Mouse (Mus musculus) MEL (cell line): Measurements from ENCODE around the gene Trip11.

Experiments used
- CTCF ChIP-seq, 3 experiments: IDR thresholded peaks in 2 of 3; conservative IDR thresholded peaks in 1 of 3; 2 replicates each; pipeline ENCODE4 v1.5.1; 2011 to 2012; ENCODE audit warnings: low read length in 3 of 3, low read depth in 2 of 3, mild to moderate bottlenecking in 2 of 3, improper control_type of control experiment in 1 of 3, inconsistent platforms in 1 of 3, mixed read lengths in 1 of 3, moderate library complexity in 1 of 3; ENCODE audit not compliant: control insufficient read depth in 1 of 3, insufficient read depth in 1 of 3, poor library complexity in 1 of 3, severe bottlenecking in 1 of 3
- ELF1 ChIP-seq: IDR thresholded peaks from 2 replicates; pipeline ENCODE4 v1.6.1; 2014; ENCODE audit warnings: low read depth, mild to moderate bottlenecking, inconsistent platforms, low read length, improper control_type of control experiment, moderate library complexity
- ETS1 ChIP-seq: IDR thresholded peaks from 2 replicates; pipeline ENCODE4 v1.6.1; 2012; ENCODE audit warnings: low read depth, mild to moderate bottlenecking, inconsistent platforms, low read length, improper control_type of control experiment, moderate library complexity
- KAT2A ChIP-seq: conservative IDR thresholded peaks from 2 replicates; pipeline ENCODE4 v1.6.1; 2012; ENCODE audit warnings: low read depth, low read length, improper control_type of control experiment, inconsistent platforms
- MAX ChIP-seq: IDR thresholded peaks from 2 replicates; pipeline ENCODE4 v1.6.1; 2011; ENCODE audit warnings: low read length, improper control_type of control experiment
- MXI1 ChIP-seq: IDR thresholded peaks from 2 replicates; pipeline ENCODE4 v1.6.1; 2011; ENCODE audit warnings: mild to moderate bottlenecking, low read depth, low read length, improper control_type of control experiment
- POLR2A ChIP-seq, 2 experiments: IDR thresholded peaks; 2 replicates each; pipeline ENCODE4 v1.6.1; 2011 to 2012; ENCODE audit warnings: low read length in 2 of 2, mild to moderate bottlenecking in 2 of 2, control low read depth in 1 of 2, improper control_type of control experiment in 1 of 2, low read depth in 1 of 2, moderate library complexity in 1 of 2; ENCODE audit not compliant: control insufficient read depth in 1 of 2, insufficient read depth in 1 of 2, poor library complexity in 1 of 2
- POLR2AphosphoS2 ChIP-seq: IDR thresholded peaks from 2 replicates; pipeline ENCODE4 v1.6.1; 2011; ENCODE audit warnings: low read length, improper control_type of control experiment
- POLR2AphosphoS5 ChIP-seq: IDR thresholded peaks from 2 replicates; pipeline ENCODE4 v1.6.1; 2012; ENCODE audit warnings: low read depth, borderline replicate concordance, mild to moderate bottlenecking, inconsistent platforms, low read length, moderate library complexity, mixed read lengths
- SIN3A ChIP-seq: IDR thresholded peaks from 2 replicates; pipeline ENCODE4 v1.6.1; 2012; ENCODE audit warnings: low read length, improper control_type of control experiment, inconsistent platforms
- USF1 ChIP-seq: IDR thresholded peaks from 2 replicates; pipeline ENCODE4 v1.6.1; 2014; ENCODE audit warnings: low read depth, mild to moderate bottlenecking, inconsistent platforms, low read length, improper control_type of control experiment, moderate library complexity
- ZMIZ1 ChIP-seq: IDR thresholded peaks from 2 replicates; pipeline ENCODE4 v1.6.1; 2012; ENCODE audit warnings: low read depth, mild to moderate bottlenecking, inconsistent platforms, low read length, improper control_type of control experiment, moderate library complexity

DNA sequence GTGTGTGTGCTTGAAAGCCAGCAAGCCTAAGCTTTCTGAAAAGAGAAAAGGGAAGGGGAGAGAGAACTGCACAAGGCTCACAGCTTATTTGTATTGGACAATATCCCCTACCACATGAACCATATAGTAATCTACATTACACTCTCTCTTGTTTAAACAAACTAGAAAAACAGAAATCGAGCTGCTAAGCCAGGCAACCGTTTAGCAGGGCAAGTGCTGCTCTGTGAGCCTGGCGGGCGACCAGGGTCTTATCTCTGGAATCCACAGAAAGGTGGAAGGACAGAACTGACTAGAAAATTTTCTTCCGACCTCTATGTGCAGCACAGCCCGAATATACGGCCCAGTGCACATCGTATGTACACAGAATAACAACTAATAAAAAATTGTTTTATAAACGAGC, 61.8 kb downstream of the Trip11 start:
- TF ChIP-seq KAT2A (no peak), POLR2AphosphoS5 (no peak), SIN3A (no peak), POLR2A (IDR thresholded peaks at IDR 0.05; ENCODE audit: control insufficient read depth in 1 of 2, insufficient read depth in 1 of 2, low read depth in 1 of 2, low read length in 2 of 2, poor library complexity in 1 of 2) (no peak), ZMIZ1 (no peak), POLR2AphosphoS2 (no peak), CTCF (IDR thresholded peaks at IDR 0.05 in 2 of 3, conservative IDR thresholded peaks at IDR 0.05 in 1 of 3; ENCODE audit: control insufficient read depth in 1 of 3, insufficient read depth in 1 of 3, low read depth in 2 of 3, low read length in 3 of 3, poor library complexity in 1 of 3, severe bottlenecking in 1 of 3) (no peak), ETS1 (no peak), USF1 (no peak), MXI1 (no peak), MAX (no peak), ELF1 (no peak)
